Mouse (Mus musculus): ENCODE measurements around the gene Adam23.
A peak's percentile ranks its signal among the peaks of the same experiment; 100 is the strongest.

The Adam23 gene

GRCm38 (mm10) chr1:63445656-63446046, at the start of gene Adam23:
TSS of gene Adam23 (plus strand) at chr1:63445891.
- DNase-seq (ENCODE audit: low read depth): peak; percentile 0

- DNase-seq (ENCODE audit: low read depth): no peak
Observed at GRCm38 (mm10) chr1:63401130-63401529, 44.6 kb upstream of the Adam23 start.

- DNase-seq (ENCODE audit: low read depth): no peak
Observed at GRCm38 (mm10) chr1:63403601-63404000, 42.1 kb upstream of the Adam23 start.

- DNase-seq (ENCODE audit: low read depth): no peak
Observed at GRCm38 (mm10) chr1:63408344-63408743, 37.3 kb upstream of the Adam23 start.

GRCm38 (mm10) chr1:63418491-63418890, 27.2 kb upstream of the Adam23 start:
- DNase-seq (ENCODE audit: low read depth): no peak

- no peak for DNase-seq (ENCODE audit: low read depth)
Observed at GRCm38 (mm10) chr1:63430668-63431067, 15.0 kb upstream of the Adam23 start.

- DNase-seq (ENCODE audit: low read depth): no peak
Observed at GRCm38 (mm10) chr1:63431166-63431565, 14.5 kb upstream of the Adam23 start.

- no peak for DNase-seq (ENCODE audit: low read depth)
Observed at GRCm38 (mm10) chr1:63431842-63432241, 13.8 kb upstream of the Adam23 start.

GRCm38 (mm10) chr1:63434052-63434451, 11.6 kb upstream of the Adam23 start:
- no peak for DNase-seq (ENCODE audit: low read depth)

GRCm38 (mm10) chr1:63437529-63437928, 8.2 kb upstream of the Adam23 start:
- no peak for DNase-seq (ENCODE audit: low read depth)

- no peak for DNase-seq (ENCODE audit: low read depth)
Observed at GRCm38 (mm10) chr1:63442186-63442585, 3.5 kb upstream of the Adam23 start.

- DNase-seq (ENCODE audit: low read depth): no peak
Observed at GRCm38 (mm10) chr1:63442616-63443015, 3.1 kb upstream of the Adam23 start.

- DNase-seq (ENCODE audit: low read depth): no peak
Observed at GRCm38 (mm10) chr1:63445149-63445609, 512 bp upstream of the Adam23 start.

GRCm38 (mm10) chr1:63446047-63446704, 485 bp downstream of the Adam23 start:
- DNase-seq (ENCODE audit: low read depth): no peak

- no peak for DNase-seq (ENCODE audit: low read depth)
Observed at GRCm38 (mm10) chr1:63446721-63447120, 1.0 kb downstream of the Adam23 start.

GRCm38 (mm10) chr1:63450091-63450490, 4.4 kb downstream of the Adam23 start:
- no peak for DNase-seq (ENCODE audit: low read depth)

GRCm38 (mm10) chr1:63453332-63453887, 7.7 kb downstream of the Adam23 start:
- DNase-seq (ENCODE audit: low read depth): no peak

- DNase-seq (ENCODE audit: low read depth): no peak
Observed at GRCm38 (mm10) chr1:63457801-63458519, 12.3 kb downstream of the Adam23 start.

- no peak for DNase-seq (ENCODE audit: low read depth)
Observed at GRCm38 (mm10) chr1:63459151-63459550, 13.5 kb downstream of the Adam23 start.

- DNase-seq (ENCODE audit: low read depth): no peak
Observed at GRCm38 (mm10) chr1:63459926-63460325, 14.2 kb downstream of the Adam23 start.

- no peak for DNase-seq (ENCODE audit: low read depth)
Observed at GRCm38 (mm10) chr1:63464441-63464840, 18.8 kb downstream of the Adam23 start.

- no peak for DNase-seq (ENCODE audit: low read depth)
Observed at GRCm38 (mm10) chr1:63473272-63473671, 27.6 kb downstream of the Adam23 start.

- no peak for DNase-seq (ENCODE audit: low read depth)
Observed at GRCm38 (mm10) chr1:63473696-63474095, 28.0 kb downstream of the Adam23 start.
